ENCODE assay signal across 9 mouse cellular contexts in genomic region chr7:4631031-4631430, GRCm38 (mm10). TPM values are rescaled to one million over a fixed set of nuclear protein-coding genes. Genes with fewer than 3 reads are reported as not detected.
DNase-seq lines count a peak whose midpoint lies in the region; ATAC-seq and TF ChIP-seq lines count a peak whose summit lies in the region.
"Had no signal": no experiment of that assay in that cellular context is flagged by ENCODE, and none has a peak within 500 bp of the region (broad histone marks: within the 10 kb centered on the region; RNA-seq: fewer than 3 reads in every experiment).

TSS of gene Tmem86b (minus strand) at chr7:4631422.

- ATAC-seq in granulocyte monocyte progenitor cell, adult 5-6 weeks (replicated peaks; ENCODE audit: poor library complexity, severe bottlenecking): no peak

- TF ChIP-seq CTCF in layer of hippocampus, adult 2 months (conservative IDR thresholded peaks at IDR 0.05): no peak

- no peak within 1 kb of the TSS for H3K27ac ChIP-seq in layer of hippocampus, adult 2 months
- H3K27ac ChIP-seq: heart, embryonic 15.5 days had no signal

- H3K4me3 ChIP-seq in layer of hippocampus, adult 2 months: no peak within 1 kb of the TSS
- H3K4me3 ChIP-seq: heart, embryonic 15.5 days had no signal

- intact Hi-C loops in left cerebral cortex, postnatal 10 days (cut with DNase I): no loop called here

- no peak for DNase-seq in layer of hippocampus, adult 2 months (ENCODE audit: low spot score in 2 of 2)
- no peak for DNase-seq in layer of hippocampus, adult 11-12 months (ENCODE audit: low spot score)
- DNase-seq in left cerebral cortex, postnatal 10 days (ENCODE audit: extremely low spot score in 1 of 2, low spot score in 2 of 2): no peak
- DNase-seq in spleen, postnatal 10 days (ENCODE audit: low spot score in 2 of 2): peak; percentile 63 to 67
- no peak for DNase-seq in cerebellum, adult 11 months
- DNase-seq in embryo, embryonic 10.5 days (ENCODE audit: low spot score): no peak
- DNase-seq in gastrocnemius, adult 18-20 months (ENCODE audit: low spot score): no peak

RNA-seq across cellular contexts. Expression of gene Tmem86b, which starts in this region (rescaled TPM):
- 10 to 100 TPM; 17.8 to 21.8 TPM for total RNA-seq in layer of hippocampus, adult 2 months (2021)
- 24.5 and 28.0 TPM in 2 replicates for total RNA-seq in granulocyte monocyte progenitor cell, adult 5-6 weeks (2014; fragmentation: Nextera tagmentation)
- total RNA-seq in granulocyte monocyte progenitor cell, adult 5-6 weeks (2017): 17.5 and 26.2 TPM in 2 replicates
- total RNA-seq in left cerebral cortex, postnatal 10 days (2021): 10 to 100 TPM; 11.8 to 12.2 TPM
- 1 to 10 TPM; 2.3 to 2.6 TPM for total RNA-seq in gastrocnemius, adult 18-20 months (2021)

Comparison
In these comparisons a context has a peak if more than half of its experiments do, and no peak if none do; other contexts are left out.
1. DNase-seq: peak in spleen, postnatal 10 days (2 of 2); none in layer of hippocampus, adult 2 months (0 of 2), layer of hippocampus, adult 11-12 months (single experiment), left cerebral cortex, postnatal 10 days (0 of 2), cerebellum, adult 11 months (single experiment), embryo, embryonic 10.5 days (single experiment) and gastrocnemius, adult 18-20 months (single experiment).